Mouse (Mus musculus) MEL (cell line): ENCODE measurements around the gene Sec1. TPM values are rescaled to one million over a fixed set of nuclear protein-coding genes. Genes with fewer than 3 reads are reported as not detected.

ENCODE experiments used
- DNase-seq: peaks from one replicate; pipeline ENCODE4 v3.0.0; 2011; ENCODE audit warnings: low read depth, low spot score
- H3K27ac ChIP-seq: 2 replicates; pipeline ENCODE4 v1.5.1; 2012; ENCODE audit warnings: low read depth, mild to moderate bottlenecking, control low read depth, low read length, moderate library complexity; ENCODE audit not compliant: control insufficient read depth
- H3K27me3 ChIP-seq, 2 experiments: fragments of 150-350 bp in 1 of 2; sonication (generic) in 1 of 2; 2 replicates each; pipeline ENCODE4 v1.6.1; 2012; ENCODE audit warnings: low read length in 2 of 2, mild to moderate bottlenecking in 2 of 2, improper control_type of control experiment in 1 of 2, moderate library complexity in 1 of 2; ENCODE audit not compliant: insufficient read depth in 2 of 2, control insufficient read depth in 1 of 2
- H3K36me3 ChIP-seq, 2 experiments: 2 replicates each; pipeline ENCODE4 v1.6.1; 2012 to 2014; ENCODE audit warnings: low read length in 2 of 2, improper control_type of control experiment in 1 of 2, inconsistent platforms in 1 of 2, mild to moderate bottlenecking in 1 of 2; ENCODE audit not compliant: insufficient read depth in 2 of 2, control insufficient read depth in 1 of 2
- H3K4me1 ChIP-seq, 2 experiments: fragments of 150-350 bp in 1 of 2; sonication (generic) in 1 of 2; 2 replicates each; pipeline ENCODE4 v1.6.1; 2012; ENCODE audit warnings: low read length in 2 of 2, improper control_type of control experiment in 1 of 2, mild to moderate bottlenecking in 1 of 2; ENCODE audit not compliant: insufficient read depth in 2 of 2, control insufficient read depth in 1 of 2
- H3K4me3 ChIP-seq, 2 experiments: fragments of 150-350 bp in 1 of 2; sonication (generic) in 1 of 2; 2 replicates each; pipeline ENCODE4 v1.5.1; 2012; ENCODE audit warnings: low read depth in 2 of 2, low read length in 2 of 2, mild to moderate bottlenecking in 2 of 2, moderate library complexity in 2 of 2, control low read depth in 1 of 2, improper control_type of control experiment in 1 of 2; ENCODE audit not compliant: control insufficient read depth in 1 of 2, insufficient read depth in 1 of 2
- H3K79me2 ChIP-seq: 2 replicates; pipeline ENCODE4 v1.6.1; 2012; ENCODE audit warnings: mild to moderate bottlenecking, low read length, moderate library complexity; ENCODE audit not compliant: control insufficient read depth, poor library complexity, insufficient read depth
- H3K9ac ChIP-seq: 2 replicates; pipeline ENCODE4 v1.6.1; 2012; ENCODE audit warnings: low read depth, mild to moderate bottlenecking, control low read depth, low read length, moderate library complexity; ENCODE audit not compliant: control insufficient read depth, poor library complexity, severe bottlenecking
- H3K9me3 ChIP-seq: fragments of 150-350 bp; sonication (generic); replicated peaks from 2 replicates; pipeline ENCODE4 v1.6.1; 2012; ENCODE audit warnings: mild to moderate bottlenecking, low read length, improper control_type of control experiment, moderate library complexity; ENCODE audit not compliant: insufficient read depth
- BHLHE40 ChIP-seq: IDR thresholded peaks from 2 replicates; pipeline ENCODE4 v1.6.1; 2012; ENCODE audit warnings: low read depth, mild to moderate bottlenecking, inconsistent platforms, low read length, improper control_type of control experiment, borderline replicate concordance
- CHD1 ChIP-seq: IDR thresholded peaks from 2 replicates; pipeline ENCODE4 v1.6.1; 2012; ENCODE audit warnings: low read depth, mild to moderate bottlenecking, inconsistent platforms, low read length, improper control_type of control experiment
- CHD2 ChIP-seq: IDR thresholded peaks from 2 replicates; pipeline ENCODE4 v1.6.1; 2011; ENCODE audit warnings: low read length, improper control_type of control experiment
- CTCF ChIP-seq, 3 experiments: IDR thresholded peaks in 2 of 3; conservative IDR thresholded peaks in 1 of 3; 2 replicates each; pipeline ENCODE4 v1.5.1; 2011 to 2012; ENCODE audit warnings: low read length in 3 of 3, low read depth in 2 of 3, mild to moderate bottlenecking in 2 of 3, improper control_type of control experiment in 1 of 3, inconsistent platforms in 1 of 3, mixed read lengths in 1 of 3, moderate library complexity in 1 of 3; ENCODE audit not compliant: control insufficient read depth in 1 of 3, insufficient read depth in 1 of 3, poor library complexity in 1 of 3, severe bottlenecking in 1 of 3
- E2F4 ChIP-seq: IDR thresholded peaks from 2 replicates; pipeline ENCODE4 v1.6.1; 2011; ENCODE audit warnings: low read depth, low read length, improper control_type of control experiment, borderline replicate concordance
- EP300 ChIP-seq, 2 experiments: IDR thresholded peaks; 2 replicates each; pipeline ENCODE4 v1.6.1; 2011; ENCODE audit warnings: improper control_type of control experiment in 2 of 2, low read length in 2 of 2, low read depth in 1 of 2, mild to moderate bottlenecking in 1 of 2
- ETS1 ChIP-seq: IDR thresholded peaks from 2 replicates; pipeline ENCODE4 v1.6.1; 2012; ENCODE audit warnings: low read depth, mild to moderate bottlenecking, inconsistent platforms, low read length, improper control_type of control experiment, moderate library complexity
- GABPA ChIP-seq: IDR thresholded peaks from 2 replicates; pipeline ENCODE4 v1.6.1; 2012; ENCODE audit warnings: low read depth, mild to moderate bottlenecking, inconsistent platforms, low read length, improper control_type of control experiment, moderate library complexity
- GATA1 ChIP-seq: IDR thresholded peaks from 2 replicates; pipeline ENCODE4 v1.6.1; 2011; ENCODE audit warnings: low read depth, low read length, improper control_type of control experiment
- HCFC1 ChIP-seq: IDR thresholded peaks from 2 replicates; pipeline ENCODE4 v1.6.1; 2012; ENCODE audit warnings: low read depth, mild to moderate bottlenecking, inconsistent platforms, low read length, improper control_type of control experiment, moderate library complexity
- JUND ChIP-seq: IDR thresholded peaks from 2 replicates; pipeline ENCODE4 v1.6.1; 2011; ENCODE audit warnings: low read depth, mild to moderate bottlenecking, improper control_type of control experiment, low read length
- KAT2A ChIP-seq: conservative IDR thresholded peaks from 2 replicates; pipeline ENCODE4 v1.6.1; 2012; ENCODE audit warnings: low read depth, low read length, improper control_type of control experiment, inconsistent platforms
- MAFK ChIP-seq: IDR thresholded peaks from 2 replicates; pipeline ENCODE4 v1.6.1; 2011; ENCODE audit warnings: low read depth, mild to moderate bottlenecking, low read length, improper control_type of control experiment, borderline replicate concordance
- MAX ChIP-seq: IDR thresholded peaks from 2 replicates; pipeline ENCODE4 v1.6.1; 2011; ENCODE audit warnings: low read length, improper control_type of control experiment
- MAZ ChIP-seq: IDR thresholded peaks from 2 replicates; pipeline ENCODE4 v1.6.1; 2012; ENCODE audit warnings: low read depth, mild to moderate bottlenecking, inconsistent platforms, low read length, improper control_type of control experiment
- MEF2A ChIP-seq: IDR thresholded peaks from 2 replicates; pipeline ENCODE4 v1.6.1; 2014; ENCODE audit warnings: low read depth, mild to moderate bottlenecking, inconsistent platforms, low read length, improper control_type of control experiment; ENCODE audit not compliant: poor library complexity, insufficient replicate concordance, severe bottlenecking; ENCODE audit errors: extremely low read depth
- MXI1 ChIP-seq: IDR thresholded peaks from 2 replicates; pipeline ENCODE4 v1.6.1; 2011; ENCODE audit warnings: mild to moderate bottlenecking, low read depth, low read length, improper control_type of control experiment
- MYC ChIP-seq: IDR thresholded peaks from 2 replicates; pipeline ENCODE4 v1.6.1; 2011; ENCODE audit warnings: low read depth, mild to moderate bottlenecking, low read length, improper control_type of control experiment, moderate library complexity
- NELFE ChIP-seq: IDR thresholded peaks from 2 replicates; pipeline ENCODE4 v1.6.1; 2011; ENCODE audit warnings: low read depth, low read length, improper control_type of control experiment
- NRF1 ChIP-seq: IDR thresholded peaks from 2 replicates; pipeline ENCODE4 v1.6.1; 2014; ENCODE audit warnings: low read depth, mild to moderate bottlenecking, inconsistent platforms, low read length, improper control_type of control experiment, moderate library complexity; ENCODE audit not compliant: poor library complexity, insufficient read depth, severe bottlenecking
- POLR2A ChIP-seq, 2 experiments: IDR thresholded peaks; 2 replicates each; pipeline ENCODE4 v1.6.1; 2011 to 2012; ENCODE audit warnings: low read length in 2 of 2, mild to moderate bottlenecking in 2 of 2, control low read depth in 1 of 2, improper control_type of control experiment in 1 of 2, low read depth in 1 of 2, moderate library complexity in 1 of 2; ENCODE audit not compliant: control insufficient read depth in 1 of 2, insufficient read depth in 1 of 2, poor library complexity in 1 of 2
- POLR2AphosphoS5 ChIP-seq: IDR thresholded peaks from 2 replicates; pipeline ENCODE4 v1.6.1; 2012; ENCODE audit warnings: low read depth, borderline replicate concordance, mild to moderate bottlenecking, inconsistent platforms, low read length, moderate library complexity, mixed read lengths
- RAD21 ChIP-seq: IDR thresholded peaks from 2 replicates; pipeline ENCODE4 v1.6.1; 2011; ENCODE audit warnings: mild to moderate bottlenecking, low read depth, low read length, improper control_type of control experiment
- RCOR1 ChIP-seq: IDR thresholded peaks from 2 replicates; pipeline ENCODE4 v1.6.1; 2012; ENCODE audit warnings: low read depth, mild to moderate bottlenecking, inconsistent platforms, low read length, improper control_type of control experiment
- SIN3A ChIP-seq: IDR thresholded peaks from 2 replicates; pipeline ENCODE4 v1.6.1; 2012; ENCODE audit warnings: low read length, improper control_type of control experiment, inconsistent platforms
- SMC3 ChIP-seq: IDR thresholded peaks from 2 replicates; pipeline ENCODE4 v1.6.1; 2011; ENCODE audit warnings: low read depth, low read length, improper control_type of control experiment
- TAL1 ChIP-seq: IDR thresholded peaks from 2 replicates; pipeline ENCODE4 v1.6.1; 2012; ENCODE audit warnings: mild to moderate bottlenecking, inconsistent platforms, low read length, moderate library complexity, mixed read lengths
- TBP ChIP-seq: IDR thresholded peaks from 2 replicates; pipeline ENCODE4 v1.8.0; 2011; ENCODE audit warnings: low read depth, low read length, improper control_type of control experiment
- USF1 ChIP-seq: IDR thresholded peaks from 2 replicates; pipeline ENCODE4 v1.6.1; 2014; ENCODE audit warnings: low read depth, mild to moderate bottlenecking, inconsistent platforms, low read length, improper control_type of control experiment, moderate library complexity
- USF2 ChIP-seq, 2 experiments: IDR thresholded peaks; 2 replicates each; pipeline ENCODE4 v1.6.1; 2011 to 2012; ENCODE audit warnings: improper control_type of control experiment in 2 of 2, low read length in 2 of 2, borderline replicate concordance in 1 of 2, inconsistent platforms in 1 of 2, low read depth in 1 of 2, mild to moderate bottlenecking in 1 of 2; ENCODE audit not compliant: insufficient read depth in 1 of 2
- ZC3H11A ChIP-seq: IDR thresholded peaks from 2 replicates; pipeline ENCODE4 v1.6.1; 2012; ENCODE audit warnings: low read depth, mild to moderate bottlenecking, inconsistent platforms, low read length, improper control_type of control experiment
- ZKSCAN1 ChIP-seq: IDR thresholded peaks from 2 replicates; pipeline ENCODE4 v1.6.1; 2012; ENCODE audit warnings: low read depth, mild to moderate bottlenecking, inconsistent platforms, low read length, improper control_type of control experiment, moderate library complexity
- ZMIZ1 ChIP-seq: IDR thresholded peaks from 2 replicates; pipeline ENCODE4 v1.6.1; 2012; ENCODE audit warnings: low read depth, mild to moderate bottlenecking, inconsistent platforms, low read length, improper control_type of control experiment, moderate library complexity
- ZNF384 ChIP-seq: IDR thresholded peaks from 2 replicates; pipeline ENCODE4 v1.6.1; 2012; ENCODE audit warnings: low read depth, mild to moderate bottlenecking, inconsistent platforms, low read length, improper control_type of control experiment
- polyA plus RNA-seq, 2 experiments: library from polyadenylated mRNA; stranded (reverse) in 1 of 2; unstranded in 1 of 2; fragments of >175 nt in 1 of 2; fragments of >200 nt in 1 of 2; gene quantifications; 2 replicates each; pipeline versions ENCODE4 v1.2.1 to v1.2.4; 2012; ENCODE audit warnings: low replicate concordance in 2 of 2, low read depth in 1 of 2; ENCODE audit not compliant: insufficient read length in 2 of 2, insufficient read depth in 1 of 2, missing spikeins in 1 of 2
- total RNA-seq: library from RNA; depleted of rRNA; stranded (reverse); fragments of 300-350 nt; gene quantifications from 2 replicates; pipeline ENCODE4 v1.2.3, GENCODE M21; 2012

Gene Sec1
- total and polyA plus RNA-seq, 3 experiments = not detected

- no peak for TF ChIP-seq MAFK
- no peak for TF ChIP-seq ZNF384
- no peak for TF ChIP-seq USF2 (IDR thresholded peaks at IDR 0.05; ENCODE audit: borderline replicate concordance in 1 of 2, insufficient read depth in 1 of 2, low read depth in 1 of 2, low read length in 2 of 2)
Observed at GRCm38 (mm10) chr7:45706721-45707241, 12.6 kb upstream of the Sec1 start (continued).

GRCm38 (mm10) chr7:45705873-45706281 lies 11.7 kb upstream of the Sec1 start:
- Histone ChIP-seq H3K9ac (peak overlapping the region; percentile 98), H3K27me3 (no peaks in the 10 kb centered on the region), H3K9me3 (no peaks in the 10 kb centered on the region), H3K27ac (peak overlapping the region; percentile 83), H3K4me1 (peaks cover 0 to 12% of the 10 kb centered on the region in 2 experiments; a peak in 1 of 4 replicates), H3K4me3 (peak overlapping the region; percentile 82 to 85), H3K36me3 (peaks cover 0 to 5% of the 10 kb centered on the region in 2 experiments; a peak in 2 of 4 replicates), H3K79me2 (peaks cover 7% of the 10 kb centered on the region)
- DNase-seq = peak; percentile 84
- no peak for TF ChIP-seq NELFE
- TF ChIP-seq MYC = 0 out of 2 replicates have a peak, but pooled peaks have one; percentile 21
- TF ChIP-seq CTCF (IDR thresholded peaks at IDR 0.05 in 2 of 3, conservative IDR thresholded peaks at IDR 0.05 in 1 of 3; ENCODE audit: control insufficient read depth in 1 of 3, insufficient read depth in 1 of 3, low read depth in 2 of 3, low read length in 3 of 3, poor library complexity in 1 of 3, severe bottlenecking in 1 of 3) = no peak
- peak; percentile 72; the same call in 1 of the 2 replicates for TF ChIP-seq BHLHE40
- no peak for TF ChIP-seq TAL1
- TF ChIP-seq ZMIZ1 = no peak
- TF ChIP-seq GABPA = no peak
- TF ChIP-seq HCFC1 = peak; percentile 26; the same call in 1 of the 2 replicates
- TF ChIP-seq CHD2 = no peak
- TF ChIP-seq ETS1 = no peak; the same call in 1 of the 2 replicates
- no peak for TF ChIP-seq USF2 (IDR thresholded peaks at IDR 0.05; ENCODE audit: borderline replicate concordance in 1 of 2, insufficient read depth in 1 of 2, low read depth in 1 of 2, low read length in 2 of 2)
- no peak for TF ChIP-seq MAX
- TF ChIP-seq TBP = no peak
- TF ChIP-seq ZC3H11A = no peak
- TF ChIP-seq MXI1 = peak; percentile 80; the same call in 1 of the 2 replicates
- no peak for TF ChIP-seq MEF2A
- no peak for TF ChIP-seq RAD21
- 0 out of 2 replicates have a peak, but pooled peaks have one; percentile 32 for TF ChIP-seq NRF1
- no peak; the same call in none of the 2 replicates for TF ChIP-seq SIN3A
- no peak for TF ChIP-seq CHD1
- TF ChIP-seq GATA1 = no peak
- no peak; the same call in none of the 2 replicates for TF ChIP-seq MAZ
- peak; percentile 76 for TF ChIP-seq USF1
- no peak; a peak in 1 of 4 replicates for TF ChIP-seq POLR2A (IDR thresholded peaks at IDR 0.05; ENCODE audit: control insufficient read depth in 1 of 2, insufficient read depth in 1 of 2, low read depth in 1 of 2, low read length in 2 of 2, poor library complexity in 1 of 2)
- TF ChIP-seq JUND = no peak
- no peak for TF ChIP-seq MAFK
- no peak for TF ChIP-seq SMC3
- no peak for TF ChIP-seq ZKSCAN1
- 0 out of 4 replicates have a peak, but pooled peaks of 1 of the 2 experiments have one; percentile 10 for TF ChIP-seq EP300 (IDR thresholded peaks at IDR 0.05; ENCODE audit: low read depth in 1 of 2, low read length in 2 of 2)
- no peak for TF ChIP-seq RCOR1
- no peak for TF ChIP-seq KAT2A
- no peak for TF ChIP-seq ZNF384
- TF ChIP-seq POLR2AphosphoS5 = no peak
- no peak for TF ChIP-seq E2F4
